10 mouse cellular contexts compared by ENCODE assay signal in genomic region chr5:142982046-142982801, GRCm38 (mm10). TPM values are rescaled to one million over a fixed set of nuclear protein-coding genes. Genes with fewer than 3 reads are reported as not detected.
DNase-seq lines count a peak whose midpoint lies in the region; ATAC-seq and TF ChIP-seq lines count a peak whose summit lies in the region.
"Had no signal": no experiment of that assay in that cellular context is flagged by ENCODE, and none has a peak within 500 bp of the region (broad histone marks: within the 10 kb centered on the region; RNA-seq: fewer than 3 reads in every experiment).

No protein-coding gene starts in this region.

- H3K36me3 ChIP-seq in E14TG2a.4 (ENCODE audit: insufficient read depth, low read length): no peaks in the 10 kb centered on the region
- no peaks in the 10 kb centered on the region for H3K36me3 ChIP-seq in hindbrain, embryonic 13.5 days
- H3K36me3 ChIP-seq: hindbrain, embryonic 15.5 days; limb, embryonic 13.5 days had no signal

- peak overlapping the region; percentile 20; the same call in 1 of the 2 replicates for H3K4me3 ChIP-seq in E14TG2a.4 (replicated peaks; ENCODE audit: low read length)
- H3K4me3 ChIP-seq in hindbrain, embryonic 13.5 days: no peak overlapping the region
- H3K4me3 ChIP-seq: hindbrain, embryonic 15.5 days; limb, embryonic 13.5 days had no signal

- 0 out of 2 replicates have a peak, but pooled peaks cover 3% of the 10 kb centered on the region for H3K27me3 ChIP-seq in E14TG2a.4 (ENCODE audit: insufficient read depth, low read length)
- H3K27me3 ChIP-seq in hindbrain, embryonic 13.5 days: no peaks in the 10 kb centered on the region
- H3K27me3 ChIP-seq: hindbrain, embryonic 15.5 days; limb, embryonic 13.5 days had no signal

- peak; percentile 89 for DNase-seq in 416B (ENCODE audit: low read depth)
- peak; percentile 40 to 52 for DNase-seq in heart, postnatal 14 days
- DNase-seq in kidney, postnatal 4 days: peak; percentile 40 to 67
- DNase-seq in ovary, postnatal 14 days (ENCODE audit: low spot score): no peak
- DNase-seq in thymus, postnatal 0 days (ENCODE audit: low spot score): no peak
- DNase-seq: cerebellum, adult 11 months had no signal

- ATAC-seq in hindbrain, embryonic 13.5 days (ENCODE audit: low FRiP score): no peak

- no peak for TF ChIP-seq CTCF in E14TG2a.4 (conservative IDR thresholded peaks at IDR 0.05; ENCODE audit: low read length)

- 84% methylated on average over 16 of the region's 16 CpGs for WGBS in hindbrain, embryonic 13.5 days

- H3K27ac ChIP-seq in hindbrain, embryonic 13.5 days: no peak overlapping the region
- H3K27ac ChIP-seq: hindbrain, embryonic 15.5 days; limb, embryonic 13.5 days had no signal

- intact Hi-C loops in heart, postnatal 14 days (cut with DNase I): no loop called here

- H3K9ac ChIP-seq in hindbrain, embryonic 13.5 days: no peak overlapping the region
- H3K9ac ChIP-seq: hindbrain, embryonic 15.5 days; limb, embryonic 13.5 days had no signal

- H3K4me1 ChIP-seq in E14TG2a.4 (replicated peaks; ENCODE audit: low read depth, low read length): peaks cover 24% of the 10 kb centered on the region
- peaks cover 5% of the 10 kb centered on the region; the same call in 1 of the 2 replicates for H3K4me1 ChIP-seq in hindbrain, embryonic 13.5 days (replicated peaks)
- H3K4me1 ChIP-seq: hindbrain, embryonic 15.5 days; limb, embryonic 13.5 days had no signal

- no peak overlapping the region for H3K4me2 ChIP-seq in hindbrain, embryonic 13.5 days
- H3K4me2 ChIP-seq: hindbrain, embryonic 15.5 days; limb, embryonic 13.5 days had no signal

- 0 out of 2 replicates have a peak, but pooled peaks cover 5% of the 10 kb centered on the region for H3K9me3 ChIP-seq in E14TG2a.4 (ENCODE audit: low read length)
- no peaks in the 10 kb centered on the region for H3K9me3 ChIP-seq in hindbrain, embryonic 13.5 days
- H3K9me3 ChIP-seq: hindbrain, embryonic 15.5 days; limb, embryonic 13.5 days had no signal

RNA-seq across cellular contexts. Expression of gene Fscn1, which starts 22.1 kb away (rescaled TPM):
- total RNA-seq in heart, postnatal 14 days (2021): 10 to 100 TPM; 47.3 to 68.9 TPM
- polyA plus RNA-seq in thymus, postnatal 0 days (2015; fragmentation: Nextera tagmentation; extraction: Ambion mirVana): 33.5 and 37.0 TPM in 2 replicates
- 484 and 516 TPM in 2 replicates for polyA plus RNA-seq in hindbrain, embryonic 13.5 days (2015; fragmentation: Nextera tagmentation; extraction: Ambion mirVana)

Comparison
In these comparisons a context has a peak if more than half of its experiments do, and no peak if none do; other contexts are left out.
1. DNase-seq: peak in 416B (single experiment), heart, postnatal 14 days (2 of 2) and kidney, postnatal 4 days (2 of 2); none in ovary, postnatal 14 days (single experiment) and thymus, postnatal 0 days (single experiment).
2. RNA of gene Fscn1, which starts 22.1 kb away (polyA plus RNA-seq): 484 to 516 TPM in hindbrain, embryonic 13.5 days; 33.5 to 37.0 TPM in thymus, postnatal 0 days; every median in the first group is over 10 times any median in the second.